Mouse (Mus musculus) MEL (cell line): ENCODE measurements at regions not wholly inside any gene's neighbourhood (a gene's known extent, or its start where the extent isn't known, plus 50 kb on each side); places are given as distances from the start of the nearest gene placed in this dataset.

Experiments used
- DNase-seq: peaks from one replicate; pipeline ENCODE4 v3.0.0; 2011; ENCODE audit warnings: low read depth, low spot score
- H3K27ac ChIP-seq: 2 replicates; pipeline ENCODE4 v1.5.1; 2012; ENCODE audit warnings: low read depth, mild to moderate bottlenecking, control low read depth, low read length, moderate library complexity; ENCODE audit not compliant: control insufficient read depth
- H3K27me3 ChIP-seq, 2 experiments: fragments of 150-350 bp in 1 of 2; sonication (generic) in 1 of 2; 2 replicates each; pipeline ENCODE4 v1.6.1; 2012; ENCODE audit warnings: low read length in 2 of 2, mild to moderate bottlenecking in 2 of 2, improper control_type of control experiment in 1 of 2, moderate library complexity in 1 of 2; ENCODE audit not compliant: insufficient read depth in 2 of 2, control insufficient read depth in 1 of 2
- H3K36me3 ChIP-seq, 2 experiments: 2 replicates each; pipeline ENCODE4 v1.6.1; 2012 to 2014; ENCODE audit warnings: low read length in 2 of 2, improper control_type of control experiment in 1 of 2, inconsistent platforms in 1 of 2, mild to moderate bottlenecking in 1 of 2; ENCODE audit not compliant: insufficient read depth in 2 of 2, control insufficient read depth in 1 of 2
- H3K4me1 ChIP-seq, 2 experiments: fragments of 150-350 bp in 1 of 2; sonication (generic) in 1 of 2; 2 replicates each; pipeline ENCODE4 v1.6.1; 2012; ENCODE audit warnings: low read length in 2 of 2, improper control_type of control experiment in 1 of 2, mild to moderate bottlenecking in 1 of 2; ENCODE audit not compliant: insufficient read depth in 2 of 2, control insufficient read depth in 1 of 2
- H3K4me3 ChIP-seq, 2 experiments: fragments of 150-350 bp in 1 of 2; sonication (generic) in 1 of 2; 2 replicates each; pipeline ENCODE4 v1.5.1; 2012; ENCODE audit warnings: low read depth in 2 of 2, low read length in 2 of 2, mild to moderate bottlenecking in 2 of 2, moderate library complexity in 2 of 2, control low read depth in 1 of 2, improper control_type of control experiment in 1 of 2; ENCODE audit not compliant: control insufficient read depth in 1 of 2, insufficient read depth in 1 of 2
- H3K79me2 ChIP-seq: 2 replicates; pipeline ENCODE4 v1.6.1; 2012; ENCODE audit warnings: mild to moderate bottlenecking, low read length, moderate library complexity; ENCODE audit not compliant: control insufficient read depth, poor library complexity, insufficient read depth
- H3K9ac ChIP-seq: 2 replicates; pipeline ENCODE4 v1.6.1; 2012; ENCODE audit warnings: low read depth, mild to moderate bottlenecking, control low read depth, low read length, moderate library complexity; ENCODE audit not compliant: control insufficient read depth, poor library complexity, severe bottlenecking
- H3K9me3 ChIP-seq: fragments of 150-350 bp; sonication (generic); replicated peaks from 2 replicates; pipeline ENCODE4 v1.6.1; 2012; ENCODE audit warnings: mild to moderate bottlenecking, low read length, improper control_type of control experiment, moderate library complexity; ENCODE audit not compliant: insufficient read depth
- BHLHE40 ChIP-seq: IDR thresholded peaks from 2 replicates; pipeline ENCODE4 v1.6.1; 2012; ENCODE audit warnings: low read depth, mild to moderate bottlenecking, inconsistent platforms, low read length, improper control_type of control experiment, borderline replicate concordance
- CTCF ChIP-seq, 3 experiments: IDR thresholded peaks in 2 of 3; conservative IDR thresholded peaks in 1 of 3; 2 replicates each; pipeline ENCODE4 v1.5.1; 2011 to 2012; ENCODE audit warnings: low read length in 3 of 3, low read depth in 2 of 3, mild to moderate bottlenecking in 2 of 3, improper control_type of control experiment in 1 of 3, inconsistent platforms in 1 of 3, mixed read lengths in 1 of 3, moderate library complexity in 1 of 3; ENCODE audit not compliant: control insufficient read depth in 1 of 3, insufficient read depth in 1 of 3, poor library complexity in 1 of 3, severe bottlenecking in 1 of 3
- E2F4 ChIP-seq: IDR thresholded peaks from 2 replicates; pipeline ENCODE4 v1.6.1; 2011; ENCODE audit warnings: low read depth, low read length, improper control_type of control experiment, borderline replicate concordance
- EP300 ChIP-seq, 2 experiments: IDR thresholded peaks; 2 replicates each; pipeline ENCODE4 v1.6.1; 2011; ENCODE audit warnings: improper control_type of control experiment in 2 of 2, low read length in 2 of 2, low read depth in 1 of 2, mild to moderate bottlenecking in 1 of 2
- GATA1 ChIP-seq: IDR thresholded peaks from 2 replicates; pipeline ENCODE4 v1.6.1; 2011; ENCODE audit warnings: low read depth, low read length, improper control_type of control experiment
- HCFC1 ChIP-seq: IDR thresholded peaks from 2 replicates; pipeline ENCODE4 v1.6.1; 2012; ENCODE audit warnings: low read depth, mild to moderate bottlenecking, inconsistent platforms, low read length, improper control_type of control experiment, moderate library complexity
- JUND ChIP-seq: IDR thresholded peaks from 2 replicates; pipeline ENCODE4 v1.6.1; 2011; ENCODE audit warnings: low read depth, mild to moderate bottlenecking, improper control_type of control experiment, low read length
- MAZ ChIP-seq: IDR thresholded peaks from 2 replicates; pipeline ENCODE4 v1.6.1; 2012; ENCODE audit warnings: low read depth, mild to moderate bottlenecking, inconsistent platforms, low read length, improper control_type of control experiment
- MEF2A ChIP-seq: IDR thresholded peaks from 2 replicates; pipeline ENCODE4 v1.6.1; 2014; ENCODE audit warnings: low read depth, mild to moderate bottlenecking, inconsistent platforms, low read length, improper control_type of control experiment; ENCODE audit not compliant: poor library complexity, insufficient replicate concordance, severe bottlenecking; ENCODE audit errors: extremely low read depth
- MYC ChIP-seq: IDR thresholded peaks from 2 replicates; pipeline ENCODE4 v1.6.1; 2011; ENCODE audit warnings: low read depth, mild to moderate bottlenecking, low read length, improper control_type of control experiment, moderate library complexity
- NELFE ChIP-seq: IDR thresholded peaks from 2 replicates; pipeline ENCODE4 v1.6.1; 2011; ENCODE audit warnings: low read depth, low read length, improper control_type of control experiment
- POLR2A ChIP-seq, 2 experiments: IDR thresholded peaks; 2 replicates each; pipeline ENCODE4 v1.6.1; 2011 to 2012; ENCODE audit warnings: low read length in 2 of 2, mild to moderate bottlenecking in 2 of 2, control low read depth in 1 of 2, improper control_type of control experiment in 1 of 2, low read depth in 1 of 2, moderate library complexity in 1 of 2; ENCODE audit not compliant: control insufficient read depth in 1 of 2, insufficient read depth in 1 of 2, poor library complexity in 1 of 2
- RAD21 ChIP-seq: IDR thresholded peaks from 2 replicates; pipeline ENCODE4 v1.6.1; 2011; ENCODE audit warnings: mild to moderate bottlenecking, low read depth, low read length, improper control_type of control experiment
- SMC3 ChIP-seq: IDR thresholded peaks from 2 replicates; pipeline ENCODE4 v1.6.1; 2011; ENCODE audit warnings: low read depth, low read length, improper control_type of control experiment
- TCF12 ChIP-seq: IDR thresholded peaks from 2 replicates; pipeline ENCODE4 v1.6.1; 2014; ENCODE audit warnings: low read depth, mild to moderate bottlenecking, inconsistent platforms, low read length, improper control_type of control experiment, moderate library complexity
- USF1 ChIP-seq: IDR thresholded peaks from 2 replicates; pipeline ENCODE4 v1.6.1; 2014; ENCODE audit warnings: low read depth, mild to moderate bottlenecking, inconsistent platforms, low read length, improper control_type of control experiment, moderate library complexity
- ZC3H11A ChIP-seq: IDR thresholded peaks from 2 replicates; pipeline ENCODE4 v1.6.1; 2012; ENCODE audit warnings: low read depth, mild to moderate bottlenecking, inconsistent platforms, low read length, improper control_type of control experiment
- ZKSCAN1 ChIP-seq: IDR thresholded peaks from 2 replicates; pipeline ENCODE4 v1.6.1; 2012; ENCODE audit warnings: low read depth, mild to moderate bottlenecking, inconsistent platforms, low read length, improper control_type of control experiment, moderate library complexity

DNA sequence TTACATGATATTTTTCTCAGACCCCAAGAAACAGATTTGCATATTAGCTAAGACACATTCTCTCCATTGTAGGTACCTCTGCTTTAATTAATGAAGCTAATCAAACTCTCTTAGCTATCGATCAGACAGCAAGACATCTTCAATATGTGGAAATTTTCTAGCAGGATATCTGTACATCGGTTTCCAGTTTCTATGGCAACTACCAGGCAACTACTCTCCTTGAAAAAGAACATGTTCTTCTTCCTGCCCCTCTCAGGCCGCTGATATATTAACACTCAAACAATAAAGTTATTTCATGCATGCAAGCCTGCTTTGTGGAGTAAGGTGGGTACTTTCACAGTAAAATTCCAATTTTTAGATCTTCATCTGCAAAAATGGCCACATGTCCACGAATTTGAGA is 91.7 kb upstream of the Zbtb20 start:
- no peak for DNase-seq
- H3K4me1 ChIP-seq = no peaks in the 10 kb centered on the region
- no peak for TF ChIP-seq POLR2A (IDR thresholded peaks at IDR 0.05; ENCODE audit: control insufficient read depth in 1 of 2, insufficient read depth in 1 of 2, low read depth in 1 of 2, low read length in 2 of 2, poor library complexity in 1 of 2)
- TF ChIP-seq MEF2A = no peak
- no peak for TF ChIP-seq NELFE
- no peaks in the 10 kb centered on the region for H3K36me3 ChIP-seq
- no peak overlapping the region for H3K27ac ChIP-seq
- H3K4me3 ChIP-seq = no peak overlapping the region
- H3K79me2 ChIP-seq = no peaks in the 10 kb centered on the region
- H3K9me3 ChIP-seq = no peaks in the 10 kb centered on the region
- no peaks in the 10 kb centered on the region for H3K27me3 ChIP-seq
- H3K9ac ChIP-seq = no peak overlapping the region

DNA sequence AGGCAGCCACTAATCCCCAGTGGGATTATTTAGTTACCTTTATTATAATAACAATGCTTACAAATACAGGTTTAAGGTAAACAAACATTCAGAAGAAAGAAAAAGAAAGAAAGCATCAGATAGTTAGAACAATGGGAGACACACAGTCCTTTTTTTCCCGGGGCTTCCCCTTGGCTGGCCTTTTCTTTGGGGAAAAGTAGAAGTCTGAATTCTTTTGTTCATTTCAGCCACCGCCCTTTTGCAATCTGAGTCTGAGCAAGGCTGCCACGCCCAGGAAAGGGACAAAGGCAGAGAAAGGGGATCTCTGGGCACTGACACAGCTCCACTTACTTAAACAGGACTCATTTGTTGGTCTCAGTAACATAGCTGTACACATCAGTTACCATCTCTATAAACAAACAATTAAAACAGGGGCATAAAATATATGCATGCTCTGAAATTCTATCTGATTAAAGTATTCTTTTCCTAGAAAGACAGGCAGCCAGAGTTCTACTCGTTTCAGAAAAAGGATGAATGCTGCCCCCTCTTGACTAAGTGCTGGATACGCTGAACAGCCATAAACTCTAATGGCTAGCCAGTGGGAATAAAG is 93.5 kb upstream of the Zbtb20 start:
- Histone ChIP-seq H3K9me3 (no peaks in the 10 kb centered on the region), H3K36me3 (no peaks in the 10 kb centered on the region), H3K79me2 (no peaks in the 10 kb centered on the region), H3K4me3 (no peak overlapping the region), H3K4me1 (no peaks in the 10 kb centered on the region), H3K27me3 (no peaks in the 10 kb centered on the region), H3K9ac (no peak overlapping the region), H3K27ac (no peak overlapping the region)
- peak; percentile 6 for DNase-seq
- TF ChIP-seq RAD21 (peak; percentile 32), ZKSCAN1 (no peak), ZC3H11A (peak; percentile 35), MYC (no peak), SMC3 (peak; percentile 51), BHLHE40 (no peak), CTCF (IDR thresholded peaks at IDR 0.05 in 2 of 3, conservative IDR thresholded peaks at IDR 0.05 in 1 of 3; ENCODE audit: control insufficient read depth in 1 of 3, insufficient read depth in 1 of 3, low read depth in 2 of 3, low read length in 3 of 3, poor library complexity in 1 of 3, severe bottlenecking in 1 of 3) (peak in 2 of 3 experiments; percentile 15 to 38; a peak in 2 of 6 replicates)

DNA sequence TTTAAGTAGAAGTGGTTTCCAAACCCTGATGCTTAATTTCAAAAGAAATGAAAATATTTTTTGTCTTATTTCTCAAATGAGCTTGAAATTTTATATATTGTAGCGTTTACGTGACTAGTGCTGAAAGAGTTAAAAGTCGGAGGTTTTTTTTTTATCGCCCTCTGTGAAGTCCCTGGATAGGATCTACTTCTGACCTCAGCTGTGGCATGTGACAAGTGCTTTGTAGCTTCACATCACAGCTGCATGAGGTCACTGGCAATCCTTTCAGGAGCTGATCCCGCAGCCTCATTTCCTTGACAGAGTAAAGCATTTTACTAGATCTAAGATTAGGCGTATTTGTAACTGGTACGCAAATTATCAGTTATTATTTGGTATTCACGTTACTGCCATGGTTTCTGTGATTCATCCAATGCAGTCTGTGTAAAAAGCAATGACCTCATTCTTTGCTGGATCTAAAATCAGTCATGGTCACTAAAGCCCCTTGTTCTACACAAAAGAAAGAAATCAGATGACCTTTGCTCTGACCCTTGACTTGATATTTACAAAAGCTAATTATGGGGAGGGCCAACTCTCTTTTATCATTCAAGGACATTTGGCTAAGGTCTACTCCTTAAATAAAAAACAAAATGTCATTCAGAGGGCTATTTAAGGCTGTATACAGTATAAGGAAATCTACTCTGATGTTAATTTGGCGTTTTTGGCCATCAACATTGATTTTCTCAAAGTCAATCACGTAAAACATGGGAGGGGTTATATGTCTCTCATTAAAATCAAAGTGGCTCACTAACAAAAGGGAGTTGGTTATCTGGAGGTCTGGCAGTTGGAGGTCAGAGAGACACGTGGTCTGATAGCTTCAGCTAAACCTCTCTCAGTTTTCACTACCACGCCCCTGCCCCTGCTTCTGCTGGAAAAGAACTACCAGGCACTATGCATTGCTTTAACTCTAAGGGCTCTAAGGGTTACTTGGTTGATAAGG is 94.3 kb upstream of the Zbtb20 start:
- no peak overlapping the region for H3K27ac ChIP-seq
- DNase-seq = no peak
- H3K4me3 ChIP-seq = no peak overlapping the region

More for the DNA sequence above, 94.3 kb upstream of the Zbtb20 start:
- no peak for TF ChIP-seq MYC
- no peak for TF ChIP-seq E2F4
- TF ChIP-seq TCF12 = no peak
- no peak for TF ChIP-seq USF1
- TF ChIP-seq NELFE = no peak
- TF ChIP-seq GATA1 = no peak
- TF ChIP-seq MAZ = no peak
- TF ChIP-seq JUND = no peak
- no peak for TF ChIP-seq MEF2A
- no peak for TF ChIP-seq HCFC1
- TF ChIP-seq EP300 (IDR thresholded peaks at IDR 0.05; ENCODE audit: low read depth in 1 of 2, low read length in 2 of 2) = no peak
- TF ChIP-seq SMC3 = no peak
- TF ChIP-seq, all 39 proteins: peak for 0
- Histone ChIP-seq H3K79me2 (no peaks in the 10 kb centered on the region), H3K9ac (no peak overlapping the region), H3K36me3 (no peaks in the 10 kb centered on the region), H3K9me3 (no peaks in the 10 kb centered on the region), H3K27me3 (no peaks in the 10 kb centered on the region), H3K4me1 (no peaks in the 10 kb centered on the region)
